Mouse (Mus musculus) lung, adult 18-20 months (tissue): ENCODE results near the gene Chrnb1.
A peak's percentile ranks its signal among the peaks of the same experiment; 100 is the strongest.

Experiments
- DNase-seq, 2 experiments: peaks; one replicate each; pipeline ENCODE4 v3.0.0; 2022; ENCODE audit warnings: mixed read lengths in 2 of 2

Chrnb1 gene

DNA sequence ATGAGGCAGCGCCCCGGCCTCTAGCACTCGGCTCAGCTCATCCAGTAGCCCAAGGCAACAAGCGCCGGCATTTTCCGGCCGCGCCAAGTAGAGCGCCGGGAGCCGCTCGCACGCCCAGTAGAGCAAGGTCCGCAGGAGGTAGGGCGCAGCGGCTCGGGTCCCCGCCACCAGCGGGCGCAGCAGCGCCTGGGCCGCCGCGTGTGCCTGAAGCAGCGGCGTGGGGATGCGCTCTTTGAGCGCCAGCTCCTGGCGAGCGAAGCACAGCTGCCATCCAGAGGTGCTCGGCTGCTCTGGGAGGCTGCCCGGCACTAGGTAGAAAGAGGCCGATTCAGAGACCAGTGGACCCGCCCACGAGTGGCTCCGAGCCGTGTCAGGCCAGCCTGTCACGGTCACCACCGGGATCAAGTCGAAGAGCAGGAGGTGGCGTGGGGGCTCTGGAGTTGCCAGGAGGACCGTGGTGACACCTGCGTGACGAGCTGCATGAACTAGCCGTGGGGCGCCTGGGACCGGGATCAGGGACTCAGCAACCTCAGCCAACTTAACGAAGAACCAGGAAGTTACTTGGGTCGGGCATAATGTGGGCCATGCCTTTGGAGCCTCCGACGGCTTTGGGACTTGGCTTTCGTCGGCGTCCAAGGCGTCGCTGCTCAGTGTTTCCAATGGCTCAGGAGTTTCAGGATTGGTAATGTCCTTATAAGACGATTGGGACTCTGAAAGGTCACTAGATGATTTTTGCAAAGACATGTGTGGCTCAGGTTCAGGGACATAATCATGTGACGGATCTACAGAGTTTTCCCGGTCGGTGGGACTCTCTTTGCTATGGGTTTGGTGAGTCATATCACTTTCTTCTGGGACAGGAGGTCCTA is 8.3 kb upstream of the Chrnb1 start:
- DNase-seq = peak; percentile 79 to 83

DNA sequence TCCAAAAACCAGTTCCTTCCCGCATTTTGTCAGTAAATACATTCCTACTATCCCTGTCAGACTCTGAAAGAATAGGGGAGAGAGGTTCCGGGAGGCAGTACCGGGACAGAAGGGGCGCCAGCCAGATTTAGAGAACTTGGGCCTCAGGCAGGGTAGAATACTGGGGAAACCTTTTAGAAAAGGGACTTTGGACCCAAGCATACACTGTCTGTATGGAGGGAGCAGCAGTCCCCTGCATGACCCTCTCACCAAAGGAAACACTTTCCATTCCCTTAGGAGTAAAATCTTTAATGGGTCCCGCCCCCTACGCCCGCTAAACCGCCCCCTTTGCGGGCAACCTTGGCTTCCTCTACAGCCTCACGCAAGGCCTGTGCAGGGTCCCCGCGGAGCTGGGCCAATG is 7.6 kb upstream of the Chrnb1 start:
- DNase-seq = no peak

DNA sequence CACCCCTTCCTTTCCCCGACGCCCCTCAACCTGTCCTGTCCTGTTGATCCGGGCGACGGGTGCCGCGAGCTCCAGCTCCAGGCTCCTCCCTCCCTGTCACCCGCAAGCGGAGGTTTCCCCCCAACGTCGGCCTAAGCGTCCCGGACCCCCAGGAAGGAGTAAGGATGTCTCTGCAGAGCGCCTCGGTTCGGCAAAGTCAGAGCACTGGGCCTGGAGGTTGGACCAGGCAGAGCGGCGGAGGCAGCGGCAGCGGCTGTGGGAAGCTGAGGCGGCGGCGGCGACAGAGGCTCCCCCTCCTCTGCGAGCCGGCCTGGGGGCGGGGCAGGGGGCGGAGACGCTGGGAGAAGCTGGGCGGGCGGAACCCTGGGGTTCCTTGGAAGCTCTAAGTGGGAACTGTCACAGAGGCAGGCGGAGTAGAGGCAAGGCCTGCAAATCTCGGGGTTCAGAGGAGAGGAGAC is 6.9 kb upstream of the Chrnb1 start:
- DNase-seq = peak; percentile 90 to 93

- DNase-seq = no peak
Observed at GRCm38 (mm10) chr11:69801379-69801977, 5.7 kb upstream of the Chrnb1 start, which contains the start of gene Fgf11. Fgf11 (minus strand) TSS chr11:69801857.

- DNase-seq = peak in 1 of 2 experiments; percentile 64
Observed at GRCm38 (mm10) chr11:69800392-69801197, 4.9 kb upstream of the Chrnb1 start.

DNA sequence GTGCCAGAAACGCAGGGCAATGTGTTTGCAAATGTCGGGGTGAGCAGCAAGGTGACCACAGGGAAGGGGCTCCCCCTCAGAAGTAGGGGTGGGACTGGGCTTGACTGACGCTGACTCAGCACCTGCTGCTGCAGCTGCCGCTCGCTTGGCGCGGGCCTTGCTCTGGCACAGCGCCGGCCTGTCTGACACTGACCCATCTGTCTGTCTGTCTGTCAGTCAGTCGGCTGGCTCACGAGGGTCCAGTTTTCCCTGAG is 4.3 kb upstream of the Chrnb1 start:
- DNase-seq = no peak

GRCm38 (mm10) chr11:69799394-69800137 is 3.8 kb upstream of the Chrnb1 start:
- no peak for DNase-seq

- no peak for DNase-seq
Observed at GRCm38 (mm10) chr11:69797924-69798323, 2.2 kb upstream of the Chrnb1 start.

- DNase-seq = no peak
Observed at GRCm38 (mm10) chr11:69795983-69796435, 266 bp upstream of the Chrnb1 start.

GRCm38 (mm10) chr11:69793429-69793828 is 2.3 kb downstream of the Chrnb1 start:
- no peak for DNase-seq

DNA sequence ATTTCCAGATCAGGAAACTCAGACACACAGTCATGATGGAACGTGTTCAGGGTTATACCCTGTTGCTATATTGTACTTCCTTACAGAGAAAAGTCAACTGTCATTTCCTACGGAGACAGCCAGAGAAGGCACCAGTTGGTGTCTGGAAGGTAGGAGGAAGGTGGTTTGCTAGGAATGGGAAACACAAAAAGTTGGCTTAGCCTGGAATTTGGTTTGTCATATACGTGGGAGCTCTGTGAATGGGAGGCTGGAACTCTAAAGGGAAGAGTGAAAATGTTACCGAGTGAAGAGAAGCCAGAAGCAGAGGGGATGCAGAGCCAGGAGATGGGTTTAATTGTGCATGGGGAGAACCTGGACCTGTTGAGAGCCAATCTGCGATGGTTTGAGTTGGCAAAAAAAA is 4.3 kb downstream of the Chrnb1 start:
- no peak for DNase-seq

GRCm38 (mm10) chr11:69789431-69789830 is 6.3 kb downstream of the Chrnb1 start:
- DNase-seq = no peak

GRCm38 (mm10) chr11:69787306-69787705 is 8.4 kb downstream of the Chrnb1 start:
- no peak for DNase-seq

DNA sequence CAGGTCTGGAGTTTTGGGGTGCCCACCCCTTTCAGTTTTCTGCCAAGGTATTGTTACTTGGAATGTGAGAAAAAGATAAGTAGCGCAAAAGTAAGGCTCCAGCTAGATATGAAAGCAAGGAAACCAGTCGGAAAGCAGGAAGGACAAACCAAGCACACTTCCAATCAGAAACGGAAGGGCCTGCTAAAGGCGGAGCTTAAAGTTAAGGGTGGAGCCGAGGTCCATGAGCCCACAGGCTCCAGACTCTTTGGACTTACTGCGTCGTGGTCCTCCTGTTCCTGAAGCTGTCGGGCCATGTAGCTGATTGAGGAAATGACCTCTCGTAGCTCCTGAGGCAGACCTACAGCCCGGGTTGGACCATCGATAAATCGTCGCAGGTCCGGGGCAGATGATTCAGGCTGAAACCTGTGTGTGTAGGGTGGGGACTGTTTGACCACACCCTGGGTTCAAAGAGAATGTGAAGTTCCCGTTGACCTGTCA is 10.9 kb downstream of the Chrnb1 start:
- peak; percentile 76 to 82 for DNase-seq

- DNase-seq = no peak
Observed at GRCm38 (mm10) chr11:69781828-69782227, 13.9 kb downstream of the Chrnb1 start.

DNA sequence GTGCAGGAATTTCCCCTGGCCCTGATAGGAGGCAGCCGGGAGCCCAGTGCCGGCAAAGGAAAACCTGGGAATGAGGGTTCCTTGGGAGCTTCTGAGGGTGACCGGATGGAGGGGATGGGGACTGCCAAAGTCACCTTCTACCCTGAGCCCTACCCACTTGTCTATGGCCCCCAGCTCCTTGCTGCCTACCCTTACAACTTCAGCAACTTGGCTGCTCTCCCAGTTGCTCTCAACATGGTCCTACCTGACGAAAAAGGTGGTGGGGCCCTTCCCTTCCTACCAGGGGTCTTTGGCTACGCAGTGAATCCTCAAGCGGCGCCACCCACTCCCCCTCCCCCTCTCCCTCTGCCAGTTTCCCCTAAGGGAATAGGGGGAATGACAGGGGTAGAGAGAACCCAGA is 16.8 kb downstream of the Chrnb1 start:
- DNase-seq = no peak

DNA sequence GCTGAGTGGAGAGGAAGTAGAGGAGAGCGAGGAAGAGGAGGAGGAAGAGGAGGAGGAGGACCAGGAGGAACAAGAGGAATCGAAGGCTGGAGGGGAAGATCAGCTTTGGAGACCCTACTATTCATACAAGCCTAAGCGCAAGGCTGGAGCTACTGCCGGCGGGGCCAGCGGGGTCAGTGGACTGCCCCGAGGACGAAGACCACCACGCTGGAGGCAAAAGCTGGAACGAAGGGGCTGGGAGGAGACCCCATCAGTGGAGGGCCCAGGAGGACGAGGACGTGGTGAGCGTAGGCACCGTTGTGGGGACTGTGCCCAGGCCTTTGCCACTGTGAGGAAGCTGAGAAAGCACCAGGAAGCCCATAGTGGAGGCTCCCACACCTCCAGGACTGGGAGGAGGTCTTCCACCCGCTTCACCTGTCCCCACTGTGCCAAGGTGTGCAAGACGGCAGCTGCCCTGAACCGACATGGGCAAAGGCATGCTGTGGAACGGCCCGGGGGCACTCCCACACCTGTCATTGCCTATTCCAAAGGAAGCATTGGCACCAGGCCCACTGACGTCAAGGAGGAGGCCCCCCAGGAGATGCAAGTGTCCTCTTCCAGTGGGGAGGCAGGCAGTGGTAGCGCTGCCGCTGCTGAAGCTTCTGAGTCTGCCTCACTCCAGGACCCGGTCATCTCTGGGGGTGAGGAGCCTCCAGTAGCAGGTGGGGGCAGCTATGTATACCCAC is 17.3 kb downstream of the Chrnb1 start:
- DNase-seq = no peak

- peak in 1 of 2 experiments; percentile 44 for DNase-seq
Observed at GRCm38 (mm10) chr11:69777504-69778257, 18.1 kb downstream of the Chrnb1 start.

DNA sequence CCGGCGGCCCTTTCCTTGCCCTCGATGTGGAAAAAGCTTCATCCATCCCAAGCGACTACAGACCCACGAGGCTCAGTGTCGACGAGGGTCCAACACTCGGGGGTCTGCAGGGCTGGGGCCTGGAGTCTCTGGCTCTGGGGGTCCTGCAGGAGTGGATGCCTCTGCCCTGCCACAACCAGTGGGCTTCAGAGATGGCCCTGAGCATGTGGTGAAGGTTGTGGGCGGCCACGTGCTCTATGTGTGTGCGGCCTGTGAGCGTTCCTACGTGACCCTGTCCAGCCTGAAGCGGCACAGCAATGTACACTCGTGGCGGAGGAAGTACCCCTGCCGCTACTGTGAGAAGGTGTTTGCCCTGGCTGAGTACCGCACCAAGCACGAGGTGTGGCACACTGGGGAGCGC is 19.3 kb downstream of the Chrnb1 start:
- DNase-seq = no peak

GRCm38 (mm10) chr11:69775716-69776115 is 20.0 kb downstream of the Chrnb1 start:
- no peak for DNase-seq

DNA sequence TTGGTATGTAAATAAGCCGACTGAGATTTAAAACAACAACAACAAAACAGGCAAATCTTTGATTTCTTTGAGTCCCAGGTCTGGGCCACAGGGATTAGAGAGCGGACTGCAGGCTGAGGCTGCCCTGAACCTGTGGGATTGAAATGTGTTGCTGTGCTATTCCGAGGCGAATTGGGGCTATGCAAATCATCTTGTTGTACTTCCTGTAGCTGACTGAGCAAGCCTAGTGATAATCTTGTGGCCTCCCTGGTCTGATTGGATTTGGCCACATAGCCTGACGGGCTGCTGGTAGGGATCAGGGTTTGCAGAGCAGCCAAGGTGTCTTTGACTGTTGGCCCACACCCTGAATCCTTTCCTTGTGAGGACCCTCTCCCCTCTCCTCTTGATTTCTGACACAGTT is 20.8 kb downstream of the Chrnb1 start:
- DNase-seq = no peak
